Mouse (Mus musculus): ENCODE data around the gene Cpt1c. TPM values are rescaled to one million over a fixed set of nuclear protein-coding genes. Genes with fewer than 3 reads are reported as not detected.

Gene Cpt1c
- total RNA-seq, 2 experiments from 2014 or later: 0.92 to 2.3 TPM

DNA sequence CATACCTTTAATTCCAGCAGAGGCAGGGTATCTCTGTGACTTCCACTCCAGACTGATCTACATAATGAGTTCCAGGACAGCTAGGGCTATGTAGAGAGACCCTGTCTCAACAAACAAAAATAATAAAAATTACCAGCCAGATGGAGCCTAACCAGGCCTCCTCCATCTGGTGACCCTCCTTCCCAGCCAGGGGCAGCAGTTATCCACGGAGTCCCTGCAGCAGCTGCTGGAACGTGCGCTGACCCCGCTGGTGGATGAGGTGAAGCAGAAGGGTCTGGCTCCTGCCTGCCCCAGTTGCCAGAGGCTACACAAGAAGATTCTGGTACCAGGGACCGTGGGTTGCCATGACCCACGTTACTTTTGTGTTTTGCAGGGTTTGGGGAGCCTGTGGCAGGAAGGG lies 18.4 kb downstream of the Cpt1c start:
- TF ChIP-seq CTCF (IDR thresholded peaks at IDR 0.05): no peak
- no peak overlapping the region for H3K4me3 ChIP-seq
- peak; percentile 21 for DNase-seq
- peak overlapping the region; percentile 79; the same call in 1 of the 2 replicates for H3K27ac ChIP-seq
- intact Hi-C loops (cut with DNase I): loop anchor here (5.0 to 10.0 kb wide), 2 partner anchors 59 to 211 kb away; partner anchors contain the start of genes Fuz and Vrk3

DNA sequence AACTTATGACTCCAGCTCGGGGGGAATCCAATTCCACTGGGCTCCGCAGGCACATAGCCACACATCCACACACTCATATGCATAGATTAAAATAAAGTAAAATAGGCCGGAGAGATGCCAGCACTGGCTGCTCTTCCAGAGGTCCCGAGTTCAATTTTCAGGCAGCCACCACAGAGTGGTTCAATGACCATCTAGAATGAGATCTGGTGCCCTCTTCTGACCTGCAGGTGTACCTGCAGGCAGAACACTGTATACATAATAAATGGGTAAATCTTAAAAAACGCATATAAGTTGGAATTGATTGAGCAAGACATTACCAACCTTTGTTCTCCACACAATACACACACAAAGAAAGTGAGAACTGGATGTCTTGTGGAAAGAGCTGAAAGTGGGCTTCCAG lies 19.0 kb downstream of the Cpt1c start:
- Histone ChIP-seq H3K4me3 (no peak overlapping the region), H3K27ac (no peak overlapping the region)
- no peak for DNase-seq
- intact Hi-C loops (cut with DNase I): loop anchor here (5.0 to 10.0 kb wide), 2 partner anchors 58 to 211 kb away; partner anchors contain the start of genes Fuz and Vrk3
- TF ChIP-seq CTCF (IDR thresholded peaks at IDR 0.05): peak; percentile 81

DNA sequence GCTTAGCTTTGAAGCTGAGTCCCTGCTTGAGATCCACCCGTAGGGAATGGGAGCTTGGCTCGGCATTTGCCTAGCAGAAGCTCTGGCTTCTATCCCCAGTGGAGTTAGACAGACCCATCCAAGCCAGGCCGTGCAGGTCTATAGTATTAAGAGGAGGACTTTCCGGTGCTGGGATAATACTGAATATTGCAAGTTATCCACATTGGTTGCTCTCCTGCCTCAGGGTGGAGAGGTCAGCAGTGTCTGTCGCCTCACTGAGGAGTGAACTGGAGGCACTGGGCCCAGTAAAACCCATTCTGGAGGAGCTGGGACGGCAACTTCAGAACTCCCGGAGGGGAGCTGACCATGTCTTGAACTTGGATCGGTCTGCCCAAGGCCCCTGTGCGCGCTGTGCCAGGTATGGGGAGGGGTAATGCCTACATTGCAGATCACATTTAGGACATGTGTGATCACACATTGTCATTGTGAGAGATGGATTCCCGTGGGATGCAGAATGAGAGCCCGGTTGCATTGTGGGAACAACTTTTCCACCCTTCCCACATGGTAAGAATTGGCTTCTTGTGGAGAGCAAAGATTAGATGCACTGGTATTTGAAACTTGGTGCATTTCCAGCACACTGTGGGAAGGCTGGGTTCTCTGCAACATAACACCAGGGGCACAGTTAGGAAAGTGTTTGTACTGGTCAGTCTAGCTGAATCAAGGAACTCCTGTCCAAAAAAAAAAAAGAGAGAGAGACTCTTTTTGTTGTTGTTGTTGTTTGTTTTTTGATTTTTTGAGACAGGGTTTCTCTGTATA lies 20.4 kb downstream of the Cpt1c start:
- Histone ChIP-seq H3K27ac (peak overlapping the region; percentile 58), H3K4me3 (no peak overlapping the region)
- intact Hi-C loops (cut with DNase I): loop anchor here (10.0 kb wide), 1 partner anchor 209 kb away; the partner anchor contains the start of gene Vrk3
- no peak for DNase-seq
- TF ChIP-seq CTCF (IDR thresholded peaks at IDR 0.05): no peak

DNA sequence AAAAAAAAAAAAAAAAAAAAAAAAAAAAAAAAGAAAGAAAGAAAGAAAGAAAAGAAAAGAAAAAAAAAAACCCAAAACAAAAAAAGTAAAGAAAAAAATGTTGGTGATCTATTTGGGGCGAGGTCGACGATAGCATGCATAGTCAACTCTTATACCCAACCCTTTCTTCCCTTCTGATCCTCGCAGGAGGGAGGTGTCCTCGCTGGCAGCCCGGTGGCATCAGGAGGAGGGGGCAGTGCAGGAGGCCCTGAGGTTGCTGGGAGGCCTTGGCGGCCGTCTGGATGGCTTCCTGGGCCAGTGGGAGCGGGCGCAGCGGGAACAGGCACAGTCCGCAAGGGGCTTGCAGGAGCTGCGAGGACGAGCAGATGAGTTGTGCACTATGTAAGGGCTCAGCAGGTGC lies 21.1 kb downstream of the Cpt1c start:
- intact Hi-C loops (cut with DNase I): loop anchor here (2.0 to 10.0 kb wide), 2 partner anchors 25 to 209 kb away; partner anchors contain the start of genes Ap2a1 and Vrk3
- H3K4me3 ChIP-seq: no peak overlapping the region
- no peak for TF ChIP-seq CTCF (IDR thresholded peaks at IDR 0.05)
- peak overlapping the region; percentile 58; the same call in 1 of the 2 replicates for H3K27ac ChIP-seq
- DNase-seq: no peak

DNA sequence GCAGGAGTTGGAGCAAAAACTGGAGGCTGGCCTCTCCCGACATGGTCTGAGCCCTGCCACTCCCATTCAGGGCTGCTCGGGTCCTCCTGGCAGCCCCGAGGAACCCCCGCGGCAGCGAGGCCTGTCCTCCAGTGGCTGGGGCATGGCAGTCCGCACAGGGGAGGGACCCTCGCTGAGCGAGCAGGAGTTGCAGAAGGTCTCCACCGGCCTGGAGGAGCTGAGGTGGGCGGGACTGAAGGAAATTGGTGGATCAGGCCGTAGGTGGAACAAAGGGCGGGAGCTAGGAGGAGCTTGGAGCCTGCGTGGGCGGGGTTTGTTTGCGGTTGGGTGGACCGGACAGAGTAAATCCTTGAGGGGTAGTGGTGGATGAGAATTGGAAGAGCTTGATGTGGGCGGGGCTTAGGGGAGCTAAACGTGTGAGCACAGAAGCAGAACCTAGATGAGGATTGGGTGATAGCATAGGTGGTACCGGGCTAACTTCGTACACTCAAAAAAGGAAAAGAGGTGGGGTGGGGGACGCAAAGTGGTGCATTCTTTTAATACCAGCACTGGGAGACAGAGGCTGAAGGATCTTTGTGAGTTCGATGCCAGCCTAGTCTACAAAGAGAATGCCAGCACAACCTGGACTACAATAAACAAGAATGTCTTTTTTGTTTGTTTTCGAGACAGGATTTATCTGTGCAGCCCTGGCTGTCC lies 21.9 kb downstream of the Cpt1c start:
- Histone ChIP-seq H3K4me3 (peak overlapping the region; percentile 87), H3K27ac (peak overlapping the region; percentile 85)
- intact Hi-C loops (cut with DNase I): loop anchor here (2.0 to 10.0 kb wide), 2 partner anchors 24 to 208 kb away; partner anchors contain the start of genes Ap2a1 and Vrk3
- no peak for TF ChIP-seq CTCF (IDR thresholded peaks at IDR 0.05)
- peak; percentile 95 for DNase-seq

DNA sequence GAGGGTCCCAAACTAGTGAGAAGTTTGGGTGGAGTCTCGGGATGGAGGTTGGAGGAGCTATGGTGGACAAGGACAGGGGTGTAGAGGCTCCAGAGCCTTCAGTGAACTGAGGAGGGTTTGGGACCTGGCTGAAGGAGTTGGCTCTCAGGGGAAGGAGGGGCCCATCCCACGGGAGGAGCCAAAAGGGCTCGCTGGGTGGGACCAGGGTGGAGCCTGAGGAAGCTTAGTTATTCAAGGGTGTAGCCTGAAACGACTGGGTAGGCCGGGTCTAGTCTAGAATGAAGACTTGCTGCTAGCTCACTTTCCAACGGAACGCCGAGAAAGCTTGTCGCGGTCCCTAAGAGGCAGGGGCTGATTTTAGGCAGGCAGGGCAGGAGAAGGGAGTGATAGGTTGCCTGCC lies 22.7 kb downstream of the Cpt1c start:
- Histone ChIP-seq H3K4me3 (peak overlapping the region; percentile 87), H3K27ac (peak overlapping the region; percentile 85)
- intact Hi-C loops (cut with DNase I): loop anchor here (2.0 to 10.0 kb wide), 2 partner anchors 23 to 207 kb away; partner anchors contain the start of genes Ap2a1 and Vrk3
- no peak for TF ChIP-seq CTCF (IDR thresholded peaks at IDR 0.05)
- DNase-seq: peak; percentile 81

DNA sequence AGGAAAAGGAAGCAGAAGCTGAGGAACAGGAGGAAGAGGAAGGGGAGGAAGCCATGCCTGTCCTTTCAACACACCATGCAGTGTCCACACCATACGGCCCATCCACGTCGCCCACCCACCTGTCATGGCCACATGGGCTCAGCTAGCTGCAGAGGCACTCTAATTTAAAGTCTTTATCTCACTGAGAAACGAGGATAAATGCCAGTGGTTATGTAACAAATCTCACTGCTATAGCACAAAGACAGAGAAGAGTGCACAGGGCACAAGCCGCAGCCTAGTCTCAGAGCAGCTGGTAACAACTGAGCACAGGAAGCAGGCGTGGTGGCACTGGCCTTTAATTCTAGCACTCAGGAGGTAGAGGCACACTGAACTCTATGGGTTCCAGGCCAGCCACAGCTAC lies 24.7 kb downstream of the Cpt1c start:
- H3K27ac ChIP-seq: no peak overlapping the region
- DNase-seq: no peak
- no peak overlapping the region for H3K4me3 ChIP-seq
- TF ChIP-seq CTCF (IDR thresholded peaks at IDR 0.05): no peak
- intact Hi-C loops (cut with DNase I): loop anchor here (10.0 kb wide), 1 partner anchor 205 kb away; the partner anchor contains the start of gene Vrk3

DNA sequence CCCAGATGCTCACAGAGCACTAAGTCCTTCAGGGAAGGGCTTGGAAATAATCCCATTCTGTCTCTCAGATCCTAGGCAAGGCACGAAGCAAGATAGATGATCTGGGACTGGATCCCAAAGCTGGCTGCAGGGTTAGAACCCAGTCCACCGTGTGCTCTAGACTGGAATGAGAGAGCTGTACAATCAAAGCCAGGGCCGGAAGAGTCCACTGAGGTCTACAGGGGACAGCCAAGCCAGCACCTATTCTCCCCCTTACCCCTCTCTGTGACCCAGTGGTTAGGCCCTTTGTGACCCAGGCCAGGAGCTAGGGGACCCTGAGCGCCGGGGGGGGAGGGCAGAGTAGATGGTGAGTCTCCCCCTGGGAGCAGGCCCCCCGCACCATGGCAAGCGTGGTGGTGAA lies 31.7 kb downstream of the Cpt1c start, which contains the start of gene Tsks:
Gene Tsks (plus strand): TSS at position 301 of the 400 bp plus-strand sequence.
- intact Hi-C loops (cut with DNase I): no loop called here
- H3K27ac ChIP-seq: no peak within 1 kb of the TSS
- H3K4me3 ChIP-seq: no peak within 1 kb of the TSS
- no peak for TF ChIP-seq CTCF (IDR thresholded peaks at IDR 0.05)
- no peak for DNase-seq

DNA sequence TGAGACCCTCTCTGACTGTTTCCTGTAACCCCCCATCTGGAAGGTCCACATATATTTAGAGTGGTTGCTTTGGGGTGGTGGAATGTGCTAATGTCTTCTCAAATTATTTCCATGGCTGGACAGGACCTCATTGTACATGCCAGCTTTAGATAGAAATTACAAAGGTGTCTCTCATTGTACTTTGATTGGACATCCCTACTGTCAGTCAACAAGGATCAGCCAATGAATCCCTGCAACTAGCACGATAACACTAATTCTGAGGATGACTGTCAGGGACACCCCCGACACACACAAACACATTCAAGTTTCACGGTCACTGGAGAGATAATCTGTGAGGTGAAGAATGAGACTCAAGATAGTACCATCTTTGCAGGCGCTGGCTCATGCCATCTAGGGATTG lies 36.0 kb downstream of the Cpt1c start:
- DNase-seq: no peak
- intact Hi-C loops (cut with DNase I): no loop called here
- H3K4me3 ChIP-seq: no peak overlapping the region
- no peak for TF ChIP-seq CTCF (IDR thresholded peaks at IDR 0.05)
- H3K27ac ChIP-seq: no peak overlapping the region

DNA sequence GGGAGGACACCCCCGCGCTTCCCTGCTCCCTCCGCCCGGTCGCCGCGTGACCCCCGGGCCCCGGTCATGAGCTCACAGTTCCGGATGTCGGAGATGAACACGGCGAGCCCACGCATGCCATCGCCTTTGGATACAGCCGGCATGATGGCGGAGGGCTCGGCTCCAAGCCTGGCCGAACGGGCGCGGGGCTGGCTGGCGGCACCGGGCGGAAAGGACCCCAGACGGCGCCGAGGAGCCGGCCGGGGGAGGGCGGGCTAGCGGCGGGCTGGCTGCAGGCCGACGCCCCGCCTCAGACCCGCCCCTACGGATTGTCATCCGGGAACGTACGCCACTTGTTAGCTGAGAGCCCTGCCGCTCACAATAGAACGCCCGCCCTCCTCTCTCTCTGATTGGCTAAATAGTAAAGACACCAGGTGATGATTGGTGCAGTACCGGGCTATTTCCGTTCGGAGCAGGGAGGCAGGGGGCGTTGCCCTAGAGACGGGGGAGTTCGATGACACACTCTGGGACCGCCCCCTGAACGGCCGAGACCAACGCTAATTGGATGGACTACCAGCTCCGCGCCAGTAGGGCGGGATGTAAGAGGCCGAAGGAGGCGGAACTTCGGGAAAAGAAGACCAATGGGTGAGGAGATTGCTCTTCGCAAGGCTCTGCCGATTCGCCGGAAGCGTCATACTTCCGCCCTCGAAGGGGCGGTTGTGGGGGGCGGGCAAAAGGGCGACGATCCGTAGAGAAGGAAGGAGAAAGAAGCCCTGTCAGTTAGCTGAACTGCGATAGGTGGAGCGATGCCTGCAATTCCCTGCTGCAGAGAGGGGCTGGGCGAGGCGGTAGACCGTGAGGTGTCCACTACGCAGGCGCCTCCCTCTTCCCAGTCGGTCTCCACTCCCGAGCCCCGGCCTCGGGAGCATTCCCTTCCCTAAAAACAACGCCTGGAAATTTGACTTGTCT lies 45.2 kb downstream of the Cpt1c start, which contains the start of gene Ap2a1:
Gene Ap2a1 (minus strand): TSS at position 293 of the 948 bp plus-strand sequence.
- peak within 1 kb of the TSS; percentile 98 for H3K4me3 ChIP-seq
- DNase-seq: peak; percentile 100
- intact Hi-C loops (cut with DNase I): loop anchor here (2.0 kb wide), 1 partner anchor 23 kb away; no protein-coding TSS in a partner anchor
- peak within 1 kb of the TSS; percentile 97 for H3K27ac ChIP-seq
- peak; percentile 8; the same call in 1 of the 2 replicates for TF ChIP-seq CTCF (IDR thresholded peaks at IDR 0.05)

DNA sequence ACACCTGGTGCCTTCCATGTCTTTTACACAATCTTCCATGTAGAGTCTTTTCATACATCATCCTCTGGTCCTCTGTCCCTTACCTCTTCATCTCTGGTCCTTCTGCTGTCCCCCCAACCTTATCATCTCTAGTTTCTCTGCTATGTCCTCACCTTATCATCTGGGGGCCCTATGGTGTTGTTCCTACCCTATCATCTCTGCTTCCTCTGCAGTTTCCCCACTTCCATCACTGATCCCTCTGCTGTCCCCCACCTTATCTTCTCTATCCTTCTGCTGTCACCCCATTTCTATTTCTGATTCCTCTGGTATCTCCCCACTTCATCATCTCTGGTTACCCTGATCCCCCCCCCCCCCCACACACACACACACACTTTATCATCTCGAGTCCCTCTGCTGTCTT lies 46.1 kb downstream of the Cpt1c start:
- Histone ChIP-seq H3K27ac (peak overlapping the region; percentile 97), H3K4me3 (peak overlapping the region; percentile 98)
- intact Hi-C loops (cut with DNase I): loop anchor here (2.0 kb wide), 1 partner anchor 24 kb away; no protein-coding TSS in a partner anchor
- no peak for TF ChIP-seq CTCF (IDR thresholded peaks at IDR 0.05)
- DNase-seq: no peak
